Mouse (Mus musculus) liver, embryonic 16.5 days (tissue): ENCODE data around the gene Slc25a19. TPM values are rescaled to one million over a fixed set of nuclear protein-coding genes. Genes with fewer than 3 reads are reported as not detected.

Source experiments
- ATAC-seq: fragments of 200-750 bp; cut with Nextera tagmentation; 2 replicates; pipeline ENCODE4 v1.8.0; 2017; ENCODE audit warnings: low read depth, mild to moderate bottlenecking, moderate number of reproducible peaks, moderate library complexity
- H3K27ac ChIP-seq: fragments of 300-500 bp; sonication (generic); 2 replicates; pipeline ENCODE4 v1.5.1; 2014; ENCODE audit warnings: mild to moderate bottlenecking, low read length
- H3K27me3 ChIP-seq: fragments of 300-500 bp; sonication (generic); 2 replicates; pipeline ENCODE4 v1.6.1; 2014; ENCODE audit warnings: low read depth, low read length, mixed read lengths; ENCODE audit not compliant: control insufficient read depth, insufficient read depth
- H3K36me3 ChIP-seq: fragments of 300-500 bp; sonication (generic); 2 replicates; pipeline ENCODE4 v1.6.1; 2014; ENCODE audit warnings: mild to moderate bottlenecking; ENCODE audit not compliant: control insufficient read depth, insufficient read depth
- H3K4me1 ChIP-seq: fragments of 300-500 bp; sonication (generic); 2 replicates; pipeline ENCODE4 v1.6.1; 2014; ENCODE audit warnings: low read depth, low read length, mixed read lengths; ENCODE audit not compliant: control insufficient read depth
- H3K4me2 ChIP-seq: fragments of 300-500 bp; sonication (generic); 2 replicates; pipeline ENCODE4 v1.6.1; 2014; ENCODE audit warnings: low read depth, low read length, mixed read lengths
- H3K4me3 ChIP-seq: fragments of 300-500 bp; sonication (generic); 2 replicates; pipeline ENCODE4 v1.5.1; 2014; ENCODE audit warnings: low read depth, mild to moderate bottlenecking, low read length
- H3K9ac ChIP-seq: fragments of 300-500 bp; sonication (generic); 2 replicates; pipeline ENCODE4 v1.6.1; 2014; ENCODE audit warnings: low read depth, low read length
- H3K9me3 ChIP-seq: fragments of 300-500 bp; sonication (generic); replicated peaks from 2 replicates; pipeline ENCODE4 v1.6.1; 2016; ENCODE audit warnings: low read length; ENCODE audit not compliant: control insufficient read depth
- WGBS: fragments of 180-500 bp; shearing (Covaris S2); extraction: QIAGEN DNeasy Blood & Tissue Kit; methylation state at CpG from one replicate; pipeline ENCODE4 v1.1.7; 2014; ENCODE audit not compliant: insufficient replicate concordance; 5-methylcytosine and 5-hydroxymethylcytosine counted together
- polyA plus RNA-seq: library from polyadenylated mRNA; unstranded; fragments of >200 nt; fragmentation: Nextera tagmentation; extraction: Ambion mirVana; gene quantifications from 2 replicates; pipeline ENCODE4 v1.2.1, GENCODE M21; 2015

Gene Slc25a19
- polyA plus RNA-seq, 1 experiment from 2014 or later: 8.7 TPM

GRCm38 (mm10) chr11:115579080-115579479, 49.0 kb downstream of the Slc25a19 start:
- ATAC-seq: no peak
- Histone ChIP-seq H3K27ac (no peak overlapping the region), H3K9ac (no peak overlapping the region), H3K9me3 (no peaks in the 10 kb centered on the region), H3K4me2 (no peak overlapping the region), H3K4me3 (no peak overlapping the region), H3K4me1 (no peaks in the 10 kb centered on the region), H3K27me3 (no peaks in the 10 kb centered on the region), H3K36me3 (peaks cover 45% of the 10 kb centered on the region)

- Histone ChIP-seq H3K4me1 (peaks cover 15% of the 10 kb centered on the region), H3K36me3 (peaks cover 25% of the 10 kb centered on the region), H3K9ac (peak overlapping the region; percentile 86), H3K4me3 (peak overlapping the region; percentile 94), H3K27me3 (no peaks in the 10 kb centered on the region), H3K9me3 (no peaks in the 10 kb centered on the region), H3K4me2 (peak overlapping the region; percentile 86), H3K27ac (no peak overlapping the region)
- 11% methylated on average over 7 of the region's 7 CpGs for WGBS
- ATAC-seq: no peak
Measured at GRCm38 (mm10) chr11:115564961-115565360, 63.1 kb downstream of the Slc25a19 start.

Other genes starting within 250 kb of the Slc25a19 start
- gene Cdr2l, start 246.4 kb downstream of the Slc25a19 start, polyA plus RNA-seq: 0.95 and 1.3 TPM in 2 replicates
- 68.8 and 71.7 TPM in 2 replicates for gene Mrpl58, start 224.5 kb downstream of the Slc25a19 start, polyA plus RNA-seq
- 482 and 528 TPM in 2 replicates for gene Atp5h, start 208.3 kb downstream of the Slc25a19 start, polyA plus RNA-seq
- gene Kctd2, start 208.2 kb downstream of the Slc25a19 start, polyA plus RNA-seq: 0.70 and 1.0 TPM in 2 replicates
- gene Trim80, start 187.8 kb downstream of the Slc25a19 start, polyA plus RNA-seq: 0.84 and 1.1 TPM in 2 replicates
- gene Slc16a5, start 165.8 kb downstream of the Slc25a19 start, polyA plus RNA-seq: 0.21 and 0.51 TPM in 2 replicates
- 3.7 TPM in 2 replicates for gene Armc7, start 152.6 kb downstream of the Slc25a19 start, polyA plus RNA-seq
- gene Nt5c, start 136.4 kb downstream of the Slc25a19 start, polyA plus RNA-seq: 32.0 and 36.3 TPM in 2 replicates
- gene Jpt1, start 113.9 kb downstream of the Slc25a19 start, polyA plus RNA-seq: 190 and 209 TPM in 2 replicates
- gene Sumo2, start 92.0 kb downstream of the Slc25a19 start, polyA plus RNA-seq: 270 and 312 TPM in 2 replicates
- gene Nup85, start 63.9 kb downstream of the Slc25a19 start, polyA plus RNA-seq: 94.4 and 96.5 TPM in 2 replicates
- 47.6 and 49.5 TPM in 2 replicates for gene Mrps7, start 24.4 kb downstream of the Slc25a19 start, polyA plus RNA-seq
- gene Gga3, start 24.2 kb downstream of the Slc25a19 start, polyA plus RNA-seq: 7.9 TPM in 2 replicates
- 28.4 and 28.6 TPM in 2 replicates for gene Mif4gd, start 15.3 kb downstream of the Slc25a19 start, polyA plus RNA-seq
- 49.1 and 53.1 TPM in 2 replicates for gene Grb2, start 80.3 kb upstream of the Slc25a19 start, polyA plus RNA-seq
- 8.9 and 10.4 TPM in 2 replicates for gene Tmem94, start 137.1 kb upstream of the Slc25a19 start, polyA plus RNA-seq
- 5.1 and 6.1 TPM in 2 replicates for gene Caskin2, start 185.3 kb upstream of the Slc25a19 start, polyA plus RNA-seq
- 10.2 and 12.4 TPM in 2 replicates for gene Tsen54, start 186.4 kb upstream of the Slc25a19 start, polyA plus RNA-seq
- 14.4 and 15.6 TPM in 2 replicates for gene Llgl2, start 195.8 kb upstream of the Slc25a19 start, polyA plus RNA-seq
- gene Myo15b, start 230.1 kb upstream of the Slc25a19 start, polyA plus RNA-seq: 0.34 and 1.5 TPM in 2 replicates